Mouse (Mus musculus): ENCODE data around the gene Elmo1. TPM values are rescaled to one million over a fixed set of nuclear protein-coding genes. Genes with fewer than 3 reads are reported as not detected.
A peak's percentile ranks its signal among the peaks of the same experiment; 100 is the strongest.

Elmo1 gene
- polyA plus RNA-seq, 1 experiment from 2014 or later, result 10.1 TPM

- Histone ChIP-seq H3K36me3 (no peaks in the 10 kb centered on the region), H3K27me3 (no peaks in the 10 kb centered on the region), H3K4me3 (no peak overlapping the region), H3K9me3 (replicated peaks) (no peaks in the 10 kb centered on the region), H3K4me2 (no peak overlapping the region), H3K9ac (no peak overlapping the region), H3K4me1 (replicated peaks) (peaks cover 15% of the 10 kb centered on the region), H3K27ac (no peak overlapping the region)
- ATAC-seq (replicated peaks; ENCODE audit: insufficient number of reproducible peaks, insufficient read depth, low FRiP score, low read depth), result no peak
- 73% methylated on average over 5 of the region's 5 CpGs for WGBS
Measured at GRCm38 (mm10) chr13:20097006-20097617, 6.7 kb downstream of the Elmo1 start.

- Histone ChIP-seq H3K27ac (0 out of 2 replicates have a peak overlapping the region, but pooled peaks have one; percentile 21), H3K9ac (no peak overlapping the region), H3K9me3 (replicated peaks) (no peaks in the 10 kb centered on the region), H3K4me3 (no peak overlapping the region), H3K36me3 (no peaks in the 10 kb centered on the region), H3K4me1 (replicated peaks) (peaks cover 12% of the 10 kb centered on the region), H3K27me3 (no peaks in the 10 kb centered on the region), H3K4me2 (no peak overlapping the region)
- no peak for ATAC-seq (replicated peaks; ENCODE audit: insufficient number of reproducible peaks, insufficient read depth, low FRiP score, low read depth)
- 49% methylated on average over 5 of the region's 5 CpGs for WGBS
Measured at GRCm38 (mm10) chr13:20097934-20098593, 7.7 kb downstream of the Elmo1 start.

- Histone ChIP-seq H3K4me2 (no peak overlapping the region), H3K27me3 (no peaks in the 10 kb centered on the region), H3K9me3 (replicated peaks) (no peaks in the 10 kb centered on the region), H3K9ac (no peak overlapping the region), H3K27ac (no peak overlapping the region), H3K4me1 (replicated peaks) (peaks cover 8% of the 10 kb centered on the region; the same call in 1 of the 2 replicates), H3K36me3 (no peaks in the 10 kb centered on the region), H3K4me3 (no peak overlapping the region)
- WGBS, result 80% methylated on average over 3 of the region's 3 CpGs
- no peak for ATAC-seq (replicated peaks; ENCODE audit: insufficient number of reproducible peaks, insufficient read depth, low FRiP score, low read depth)
Measured at GRCm38 (mm10) chr13:20098594-20098965, 8.2 kb downstream of the Elmo1 start.

GRCm38 (mm10) chr13:20099546-20099945 lies 9.2 kb downstream of the Elmo1 start:
- WGBS, result 19% methylated on average over 4 of the region's 4 CpGs
- ATAC-seq (replicated peaks; ENCODE audit: insufficient number of reproducible peaks, insufficient read depth, low FRiP score, low read depth), result no peak
- no peak overlapping the region for H3K4me2 ChIP-seq

GRCm38 (mm10) chr13:20100357-20100756 lies 10.0 kb downstream of the Elmo1 start:
- H3K27ac ChIP-seq, result no peak overlapping the region; the same call in 1 of the 2 replicates
- H3K36me3 ChIP-seq, result no peaks in the 10 kb centered on the region
- WGBS, result 32% methylated on average over 3 of the region's 3 CpGs
- ATAC-seq (replicated peaks; ENCODE audit: insufficient number of reproducible peaks, insufficient read depth, low FRiP score, low read depth), result no peak
- no peaks in the 10 kb centered on the region for H3K9me3 ChIP-seq (replicated peaks)
- no peak overlapping the region for H3K9ac ChIP-seq
- H3K4me1 ChIP-seq (replicated peaks), result peaks cover 5% of the 10 kb centered on the region; the same call in 1 of the 2 replicates
- H3K4me2 ChIP-seq, result no peak overlapping the region
- H3K27me3 ChIP-seq, result no peaks in the 10 kb centered on the region
- no peak overlapping the region for H3K4me3 ChIP-seq

More at GRCm38 (mm10) chr13:20099546-20099945, 9.2 kb downstream of the Elmo1 start:
- H3K27me3 ChIP-seq, result no peaks in the 10 kb centered on the region
- no peaks in the 10 kb centered on the region for H3K9me3 ChIP-seq (replicated peaks)
- H3K36me3 ChIP-seq, result no peaks in the 10 kb centered on the region
- H3K4me3 ChIP-seq, result no peak overlapping the region
- H3K27ac ChIP-seq, result peak overlapping the region; percentile 18; the same call in 1 of the 2 replicates
- H3K9ac ChIP-seq, result no peak overlapping the region
- peaks cover 5% of the 10 kb centered on the region; the same call in 1 of the 2 replicates for H3K4me1 ChIP-seq (replicated peaks)

GRCm38 (mm10) chr13:20101691-20102090 lies 11.3 kb downstream of the Elmo1 start:
- Histone ChIP-seq H3K9me3 (replicated peaks) (no peaks in the 10 kb centered on the region), H3K4me2 (no peak overlapping the region), H3K4me1 (replicated peaks) (peaks cover 5% of the 10 kb centered on the region; the same call in 1 of the 2 replicates), H3K36me3 (no peaks in the 10 kb centered on the region), H3K9ac (no peak overlapping the region), H3K4me3 (no peak overlapping the region), H3K27ac (no peak overlapping the region), H3K27me3 (no peaks in the 10 kb centered on the region)
- 37% methylated on average over 5 of the region's 5 CpGs for WGBS
- no peak for ATAC-seq (replicated peaks; ENCODE audit: insufficient number of reproducible peaks, insufficient read depth, low FRiP score, low read depth)

GRCm38 (mm10) chr13:20104791-20105190 lies 14.4 kb downstream of the Elmo1 start:
- Histone ChIP-seq H3K9ac (no peak overlapping the region), H3K4me3 (no peak overlapping the region), H3K4me1 (replicated peaks) (peaks cover 5% of the 10 kb centered on the region; the same call in 1 of the 2 replicates), H3K9me3 (replicated peaks) (no peaks in the 10 kb centered on the region), H3K36me3 (no peaks in the 10 kb centered on the region), H3K4me2 (no peak overlapping the region), H3K27me3 (no peaks in the 10 kb centered on the region), H3K27ac (no peak overlapping the region)
- 67% methylated on average over 2 of the region's 2 CpGs for WGBS
- ATAC-seq (replicated peaks; ENCODE audit: insufficient number of reproducible peaks, insufficient read depth, low FRiP score, low read depth), result no peak

GRCm38 (mm10) chr13:20105996-20106395 lies 15.6 kb downstream of the Elmo1 start:
- no peak for ATAC-seq (replicated peaks; ENCODE audit: insufficient number of reproducible peaks, insufficient read depth, low FRiP score, low read depth)
- Histone ChIP-seq H3K36me3 (no peaks in the 10 kb centered on the region), H3K4me2 (no peak overlapping the region), H3K9ac (no peak overlapping the region), H3K27ac (no peak overlapping the region), H3K27me3 (no peaks in the 10 kb centered on the region), H3K4me3 (no peak overlapping the region), H3K9me3 (replicated peaks) (no peaks in the 10 kb centered on the region), H3K4me1 (replicated peaks) (peaks cover 5% of the 10 kb centered on the region; the same call in 1 of the 2 replicates)
- WGBS, result 88% methylated on average over 2 of the region's 2 CpGs

GRCm38 (mm10) chr13:20107953-20108498 lies 17.6 kb downstream of the Elmo1 start:
- no peak overlapping the region for H3K4me2 ChIP-seq

GRCm38 (mm10) chr13:20108956-20109355 lies 18.6 kb downstream of the Elmo1 start:
- H3K9ac ChIP-seq, result no peak overlapping the region
- no peak overlapping the region for H3K4me3 ChIP-seq
- no peaks in the 10 kb centered on the region for H3K27me3 ChIP-seq
- no peak overlapping the region for H3K27ac ChIP-seq
- H3K4me2 ChIP-seq, result no peak overlapping the region
- no peak for ATAC-seq (replicated peaks; ENCODE audit: insufficient number of reproducible peaks, insufficient read depth, low FRiP score, low read depth)
- H3K36me3 ChIP-seq, result no peaks in the 10 kb centered on the region
- H3K4me1 ChIP-seq (replicated peaks), result peaks cover 4% of the 10 kb centered on the region; the same call in 1 of the 2 replicates
- 50% methylated on average over 10 of the region's 10 CpGs for WGBS
- H3K9me3 ChIP-seq (replicated peaks), result no peaks in the 10 kb centered on the region

More at GRCm38 (mm10) chr13:20107953-20108498, 17.6 kb downstream of the Elmo1 start:
- Histone ChIP-seq H3K9ac (no peak overlapping the region), H3K27me3 (no peaks in the 10 kb centered on the region), H3K9me3 (replicated peaks) (no peaks in the 10 kb centered on the region), H3K27ac (no peak overlapping the region), H3K4me1 (replicated peaks) (peaks cover 4% of the 10 kb centered on the region; the same call in 1 of the 2 replicates), H3K4me3 (no peak overlapping the region), H3K36me3 (no peaks in the 10 kb centered on the region)
- ATAC-seq (replicated peaks; ENCODE audit: insufficient number of reproducible peaks, insufficient read depth, low FRiP score, low read depth), result no peak
- WGBS, result 83% methylated on average over 5 of the region's 5 CpGs

- Histone ChIP-seq H3K4me3 (no peak overlapping the region), H3K4me1 (replicated peaks) (peaks cover 4% of the 10 kb centered on the region; the same call in 1 of the 2 replicates), H3K9ac (no peak overlapping the region), H3K27me3 (no peaks in the 10 kb centered on the region), H3K9me3 (replicated peaks) (no peaks in the 10 kb centered on the region), H3K36me3 (no peaks in the 10 kb centered on the region), H3K27ac (no peak overlapping the region), H3K4me2 (no peak overlapping the region)
- no peak for ATAC-seq (replicated peaks; ENCODE audit: insufficient number of reproducible peaks, insufficient read depth, low FRiP score, low read depth)
- 53% methylated on average over 2 of the region's 2 CpGs for WGBS
Measured at GRCm38 (mm10) chr13:20109446-20109845, 19.1 kb downstream of the Elmo1 start.

Data from heart, embryonic 15.5 days (tissue).